Mouse (Mus musculus) lung, postnatal 0 days (tissue): ENCODE data around the gene Sp1. TPM values are rescaled to one million over a fixed set of nuclear protein-coding genes. Genes with fewer than 3 reads are reported as not detected.
A peak's percentile ranks its signal among the peaks of the same experiment; 100 is the strongest.

Experiments used
- ATAC-seq: fragments of 200-750 bp; cut with Nextera tagmentation; 2 replicates; pipeline ENCODE4 v1.8.0; 2017; ENCODE audit warnings: moderate library complexity
- DNase-seq: peaks from one replicate; pipeline ENCODE4 v3.0.0-alpha.2; 2016; ENCODE audit warnings: low spot score
- H3K27ac ChIP-seq: fragments of 300-500 bp; sonication (generic); 2 replicates; pipeline ENCODE4 v1.5.1; 2014; ENCODE audit warnings: antibody characterized with exemption, mild to moderate bottlenecking, low read length, mixed read lengths
- H3K27me3 ChIP-seq: fragments of 300-500 bp; sonication (generic); replicated peaks from 2 replicates; pipeline ENCODE4 v1.6.1; 2014; ENCODE audit warnings: low read length, mixed read lengths; ENCODE audit not compliant: insufficient read depth
- H3K36me3 ChIP-seq: fragments of 300-500 bp; sonication (generic); 2 replicates; pipeline ENCODE4 v1.6.1; 2014; ENCODE audit warnings: low read length, mixed read lengths; ENCODE audit not compliant: insufficient read depth
- H3K4me1 ChIP-seq: fragments of 300-500 bp; sonication (generic); 2 replicates; pipeline ENCODE4 v1.6.1; 2014; ENCODE audit warnings: antibody characterized with exemption, low read depth, low read length, mixed read lengths; ENCODE audit not compliant: insufficient read depth
- H3K4me2 ChIP-seq: fragments of 300-500 bp; sonication (generic); replicated peaks from 2 replicates; pipeline ENCODE4 v1.6.1; 2014; ENCODE audit warnings: low read depth, mild to moderate bottlenecking, low read length, moderate library complexity, mixed read lengths
- H3K4me3 ChIP-seq: fragments of 300-500 bp; sonication (generic); 2 replicates; pipeline ENCODE4 v1.5.1; 2014; ENCODE audit warnings: low read depth, low read length
- H3K9ac ChIP-seq: fragments of 300-500 bp; sonication (generic); replicated peaks from 2 replicates; pipeline ENCODE4 v1.6.1; 2014; ENCODE audit warnings: low read depth, mild to moderate bottlenecking
- H3K9me3 ChIP-seq: fragments of 300-500 bp; sonication (generic); 2 replicates; pipeline ENCODE4 v1.6.1; 2016; ENCODE audit warnings: low read length, mixed read lengths
- CTCF ChIP-seq: IDR thresholded peaks from 2 replicates; pipeline ENCODE4 v1.5.1; 2016; ENCODE audit warnings: antibody characterized with exemption, mild to moderate bottlenecking
- EP300 ChIP-seq: IDR thresholded peaks from 2 replicates; pipeline ENCODE4 v1.6.1; 2016; ENCODE audit warnings: antibody characterized with exemption, mild to moderate bottlenecking, control low read depth
- WGBS: fragments of 180-500 bp; shearing (Covaris S2); extraction: QIAGEN DNeasy Blood & Tissue Kit; methylation state at CpG from one replicate; pipeline ENCODE4 v1.1.7; 2014; 5-methylcytosine and 5-hydroxymethylcytosine counted together
- polyA plus RNA-seq: library from polyadenylated mRNA; unstranded; fragments of >200 nt; fragmentation: Nextera tagmentation; extraction: Ambion mirVana; gene quantifications from 2 replicates; pipeline ENCODE4 v1.2.1, GENCODE M21; 2015

Sp1 gene
- polyA plus RNA-seq, 1 experiment from 2014 or later, result 7.3 TPM

DNA sequence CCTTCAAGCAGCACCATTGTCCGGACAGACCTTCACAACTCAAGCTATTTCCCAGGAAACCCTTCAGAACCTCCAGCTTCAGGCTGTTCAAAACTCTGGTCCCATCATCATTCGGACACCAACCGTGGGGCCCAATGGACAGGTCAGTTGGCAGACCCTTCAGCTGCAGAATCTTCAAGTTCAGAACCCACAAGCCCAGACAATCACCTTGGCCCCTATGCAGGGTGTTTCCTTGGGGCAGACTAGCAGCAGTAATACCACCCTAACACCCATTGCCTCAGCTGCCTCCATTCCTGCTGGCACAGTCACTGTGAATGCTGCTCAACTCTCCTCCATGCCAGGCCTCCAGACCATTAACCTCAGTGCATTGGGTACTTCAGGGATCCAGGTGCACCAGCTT lies 3.3 kb downstream of the Sp1 start:
- no peak overlapping the region for H3K9ac ChIP-seq
- peaks cover 16% of the 10 kb centered on the region; the same call in 1 of the 2 replicates for H3K36me3 ChIP-seq
- H3K27ac ChIP-seq, result no peak overlapping the region
- 78% methylated on average over 3 of the region's 3 CpGs for WGBS
- no peaks in the 10 kb centered on the region for H3K27me3 ChIP-seq
- no peaks in the 10 kb centered on the region for H3K9me3 ChIP-seq
- no peak overlapping the region for H3K4me3 ChIP-seq
- TF ChIP-seq EP300 (no peak), CTCF (no peak)
- DNase-seq, result no peak
- peaks cover 18% of the 10 kb centered on the region for H3K4me1 ChIP-seq
- H3K4me2 ChIP-seq, result no peak overlapping the region
- no peak for ATAC-seq

DNA sequence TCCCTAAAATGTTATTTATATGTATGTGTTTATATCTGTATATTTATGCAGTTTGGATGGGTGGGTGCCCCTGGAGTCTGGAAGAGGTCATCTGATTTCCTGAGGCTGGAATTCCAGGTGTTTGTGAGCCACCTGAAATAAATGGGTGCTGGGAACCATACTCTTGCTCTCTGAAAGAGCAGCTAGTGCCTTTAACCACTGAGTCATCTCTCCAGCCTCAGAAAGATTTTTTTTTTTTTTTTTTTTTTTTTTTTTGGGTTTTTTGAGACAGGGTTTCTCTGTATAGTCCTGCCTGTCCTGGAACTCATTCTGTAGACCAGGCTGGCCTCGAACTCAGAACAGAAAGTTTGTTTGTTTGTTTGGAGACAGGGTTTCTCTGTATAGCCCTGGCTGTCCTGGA lies 5.1 kb downstream of the Sp1 start:
- DNase-seq (no peak), ATAC-seq (no peak)
- 88% methylated on average over 1 of the region's 1 CpGs for WGBS
- Histone ChIP-seq H3K9me3 (no peaks in the 10 kb centered on the region), H3K4me1 (peaks cover 13% of the 10 kb centered on the region), H3K4me3 (no peak overlapping the region), H3K9ac (no peak overlapping the region), H3K27me3 (no peaks in the 10 kb centered on the region), H3K36me3 (peaks cover 16% of the 10 kb centered on the region; the same call in 1 of the 2 replicates), H3K27ac (no peak overlapping the region), H3K4me2 (no peak overlapping the region)
- TF ChIP-seq EP300 (no peak), CTCF (no peak)

DNA sequence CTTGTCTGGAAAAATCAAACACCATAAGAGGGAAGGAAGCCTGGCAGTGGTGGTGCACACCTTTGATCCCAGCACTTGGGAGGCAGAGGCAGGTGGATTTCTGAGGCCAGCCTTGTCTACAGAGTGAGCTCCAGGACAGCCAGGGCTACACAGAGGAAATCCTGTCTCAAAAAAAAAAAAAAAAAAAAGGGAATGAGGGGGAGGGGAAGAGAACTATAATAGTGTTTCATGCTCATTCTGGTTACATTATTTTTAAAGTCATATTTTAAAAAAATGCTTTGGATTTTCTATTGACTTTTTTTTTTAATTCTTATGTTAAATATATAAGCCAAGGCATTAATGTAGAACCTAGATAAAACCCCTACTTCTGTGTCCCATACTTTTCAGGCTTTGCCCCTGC lies 7.7 kb downstream of the Sp1 start:
- ATAC-seq, result no peak
- Histone ChIP-seq H3K4me3 (no peak overlapping the region), H3K27me3 (no peaks in the 10 kb centered on the region), H3K9me3 (no peaks in the 10 kb centered on the region), H3K36me3 (peaks cover 10% of the 10 kb centered on the region; the same call in 1 of the 2 replicates), H3K9ac (no peak overlapping the region), H3K4me1 (peaks cover 11% of the 10 kb centered on the region), H3K4me2 (no peak overlapping the region), H3K27ac (no peak overlapping the region)
- TF ChIP-seq EP300, result no peak
- no peak for TF ChIP-seq CTCF
- no peak for DNase-seq

DNA sequence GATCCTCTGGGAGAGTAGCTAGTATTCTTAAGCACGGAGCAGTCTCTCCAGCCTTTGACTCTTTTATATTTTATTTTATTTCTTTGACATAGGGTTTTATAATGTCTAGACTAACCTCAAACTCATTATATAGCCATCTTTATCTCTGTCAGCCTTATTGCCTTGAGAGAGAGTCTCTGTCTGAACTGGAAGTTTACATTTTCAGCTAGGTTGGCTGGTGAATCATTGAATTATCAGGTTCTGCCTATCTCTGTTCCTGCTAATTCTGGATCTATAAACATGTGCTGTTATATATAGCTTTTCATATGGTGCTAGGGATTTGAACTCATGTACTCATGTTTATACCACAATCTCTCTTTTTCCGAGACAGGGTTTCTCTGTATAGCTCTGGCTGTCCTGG lies 11.6 kb downstream of the Sp1 start:
- H3K36me3 ChIP-seq, result no peaks in the 10 kb centered on the region
- no peak overlapping the region for H3K27ac ChIP-seq
- no peaks in the 10 kb centered on the region for H3K27me3 ChIP-seq
- WGBS, result 89% methylated on average over 2 of the region's 2 CpGs
- H3K4me3 ChIP-seq, result no peak overlapping the region
- DNase-seq (no peak), ATAC-seq (no peak)
- no peak overlapping the region for H3K4me2 ChIP-seq
- no peak overlapping the region for H3K9ac ChIP-seq
- no peak for TF ChIP-seq EP300
- TF ChIP-seq CTCF, result no peak
- no peaks in the 10 kb centered on the region for H3K9me3 ChIP-seq
- no peaks in the 10 kb centered on the region for H3K4me1 ChIP-seq

DNA sequence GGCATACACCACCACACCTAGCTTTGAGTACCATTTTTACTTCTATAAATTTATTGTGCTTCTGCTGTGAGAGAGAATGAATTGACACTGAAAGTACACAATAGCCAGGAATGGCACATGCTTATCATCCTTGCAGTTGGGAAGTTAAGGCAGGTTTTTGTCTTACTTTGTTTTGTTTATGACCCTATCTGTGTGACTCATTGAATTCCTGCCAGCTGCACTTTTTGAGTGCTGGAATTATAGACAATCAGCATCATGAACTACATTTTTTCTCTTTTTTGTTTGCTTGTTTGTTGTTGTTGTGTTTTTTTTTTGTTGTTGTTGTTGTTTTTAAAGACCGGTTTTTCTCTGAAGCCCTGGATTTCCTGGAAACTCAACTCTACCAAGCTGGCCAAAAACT lies 15.0 kb downstream of the Sp1 start:
- H3K4me3 ChIP-seq, result no peak overlapping the region
- 29% methylated on average over 1 of the region's 1 CpGs for WGBS
- H3K27me3 ChIP-seq, result no peaks in the 10 kb centered on the region
- no peak for ATAC-seq
- H3K9me3 ChIP-seq, result no peaks in the 10 kb centered on the region
- no peaks in the 10 kb centered on the region for H3K36me3 ChIP-seq
- H3K27ac ChIP-seq, result no peak overlapping the region
- H3K4me2 ChIP-seq, result no peak overlapping the region
- DNase-seq, result no peak
- H3K4me1 ChIP-seq, result no peaks in the 10 kb centered on the region
- no peak for TF ChIP-seq CTCF
- no peak for TF ChIP-seq EP300
- H3K9ac ChIP-seq, result no peak overlapping the region

- Histone ChIP-seq H3K9ac (no peak overlapping the region), H3K9me3 (no peaks in the 10 kb centered on the region), H3K27me3 (no peaks in the 10 kb centered on the region), H3K4me2 (no peak overlapping the region), H3K4me1 (no peaks in the 10 kb centered on the region), H3K27ac (no peak overlapping the region), H3K36me3 (no peaks in the 10 kb centered on the region), H3K4me3 (no peak overlapping the region)
- peak; percentile 87 for DNase-seq
- no peak for ATAC-seq
- no peak for TF ChIP-seq EP300
- TF ChIP-seq CTCF, result peak; percentile 74
- 51% methylated on average over 3 of the region's 3 CpGs for WGBS
These were observed 15.5 kb downstream of the Sp1 start for GRCm38 (mm10) chr15:102421437-102421836.

GRCm38 (mm10) chr15:102423602-102424240 lies 17.8 kb downstream of the Sp1 start:
- Histone ChIP-seq H3K4me1 (no peaks in the 10 kb centered on the region), H3K36me3 (no peaks in the 10 kb centered on the region), H3K9ac (no peak overlapping the region), H3K4me3 (no peak overlapping the region), H3K9me3 (no peaks in the 10 kb centered on the region), H3K27ac (no peak overlapping the region), H3K27me3 (no peaks in the 10 kb centered on the region), H3K4me2 (no peak overlapping the region)
- TF ChIP-seq CTCF (0 out of 2 replicates have a peak, but pooled peaks have one; percentile 6), EP300 (no peak)
- ATAC-seq, result no peak
- DNase-seq, result no peak
- 93% methylated on average over 2 of the region's 2 CpGs for WGBS
